Mouse (Mus musculus) adrenal gland, postnatal 36 days (tissue): ENCODE data around the gene Larp4b. TPM values are rescaled to one million over a fixed set of nuclear protein-coding genes. Genes with fewer than 3 reads are reported as not detected.

ENCODE experiments used
- total RNA-seq, 2 experiments: library from RNA; stranded (reverse); gene quantifications; 2 replicates each; pipeline ENCODE4 v1.2.3; 2021

Gene Larp4b
- total RNA-seq, 2 experiments from 2014 or later, result 71.3 to 73.4 TPM

Other genes with a start within 250 kb of the Larp4b start
- gene Wdr37, start 222.0 kb upstream of the Larp4b start, total RNA-seq, result 10 to 100 TPM; 40.8 TPM
- gene Idi1, start 208.4 kb upstream of the Larp4b start, total RNA-seq, result 100 to 1,000 TPM; 113 to 187 TPM
- gene Gm9745, start 145.7 kb upstream of the Larp4b start, total RNA-seq, result not detected
- gene Idi2, start 141.0 kb upstream of the Larp4b start, total RNA-seq, result not detected
- gene Gtpbp4, start 97.8 kb upstream of the Larp4b start, total RNA-seq, result 10 to 100 TPM; 64.4 to 76.0 TPM
- 10 to 100 TPM; 19.5 to 29.6 TPM for gene Dip2c, start 182.6 kb downstream of the Larp4b start, total RNA-seq